Mouse (Mus musculus) CH12.LX (cell line): ENCODE results near the gene Ppp3cb. TPM values are rescaled to one million over a fixed set of nuclear protein-coding genes. Genes with fewer than 3 reads are reported as not detected.

Experiments
- DNase-seq: peaks from one replicate; pipeline ENCODE4 v3.0.0-alpha.2; 2013; ENCODE audit errors: extremely low read depth
- H3K27ac ChIP-seq: 2 replicates; pipeline ENCODE4 v1.5.1; 2012; ENCODE audit warnings: low read depth, mild to moderate bottlenecking, control low read depth, moderate library complexity; ENCODE audit not compliant: insufficient read depth
- H3K27me3 ChIP-seq: replicated peaks from 2 replicates; pipeline ENCODE3; 2012; ENCODE audit warnings: inconsistent platforms
- H3K36me3 ChIP-seq, 2 experiments: replicated peaks in 1 of 2; 2 replicates each; pipeline versions ENCODE3 to v1.6.1; 2012; ENCODE audit warnings: inconsistent platforms in 1 of 2, low read length in 1 of 2, mild to moderate bottlenecking in 1 of 2, mixed read lengths in 1 of 2, moderate library complexity in 1 of 2; ENCODE audit not compliant: control insufficient read depth in 1 of 2, insufficient read depth in 1 of 2
- H3K4me1 ChIP-seq, 2 experiments: 2 replicates each; pipeline ENCODE4 v1.6.1; 2012; ENCODE audit warnings: inconsistent platforms in 1 of 2, moderate library complexity in 1 of 2; ENCODE audit not compliant: insufficient read depth in 2 of 2, control insufficient read depth in 1 of 2
- H3K4me2 ChIP-seq: 2 replicates; pipeline ENCODE4 v1.6.1; 2012; ENCODE audit warnings: low read depth, mild to moderate bottlenecking, control low read depth; ENCODE audit not compliant: poor library complexity, insufficient read depth, severe bottlenecking
- H3K4me3 ChIP-seq, 3 experiments: fragments of 150-350 bp in 1 of 3; sonication (generic) in 1 of 3; replicated peaks in 1 of 3; 2 replicates each; pipeline versions ENCODE3 to v1.5.1; 2011 to 2012; ENCODE audit warnings: low read depth in 2 of 3, low read length in 2 of 3, mild to moderate bottlenecking in 2 of 3, moderate library complexity in 2 of 3, control low read depth in 1 of 3, improper control_type of control experiment in 1 of 3, inconsistent platforms in 1 of 3, mixed read lengths in 1 of 3; ENCODE audit not compliant: poor library complexity in 1 of 3
- H3K79me2 ChIP-seq: replicated peaks from 2 replicates; pipeline ENCODE4 v1.6.1; 2012; ENCODE audit warnings: mild to moderate bottlenecking, moderate library complexity; ENCODE audit not compliant: control insufficient read depth, poor library complexity, insufficient read depth, severe bottlenecking; ENCODE audit errors: extremely low read depth
- H3K9ac ChIP-seq: 2 replicates; pipeline ENCODE4 v1.6.1; 2012; ENCODE audit warnings: low read depth, mild to moderate bottlenecking, control low read depth, moderate library complexity; ENCODE audit not compliant: insufficient read depth
- H3K9me3 ChIP-seq: replicated peaks from 2 replicates; pipeline ENCODE3; 2012; ENCODE audit warnings: low read length, inconsistent platforms, mixed read lengths
- BHLHE40 ChIP-seq: IDR thresholded peaks from 2 replicates; pipeline ENCODE4 v1.6.1; 2011; ENCODE audit warnings: mild to moderate bottlenecking, low read depth, low read length, improper control_type of control experiment
- CHD1 ChIP-seq: IDR thresholded peaks from 2 replicates; pipeline ENCODE4 v1.6.1; 2012; ENCODE audit warnings: low read depth, low read length, improper control_type of control experiment, inconsistent platforms
- CHD2 ChIP-seq: IDR thresholded peaks from 2 replicates; pipeline ENCODE4 v1.6.1; 2011; ENCODE audit warnings: low read length, improper control_type of control experiment
- CTCF ChIP-seq, 2 experiments: IDR thresholded peaks in 1 of 2; conservative IDR thresholded peaks in 1 of 2; 2 replicates each; pipeline ENCODE4 v1.5.1; 2011 to 2012; ENCODE audit warnings: low read depth in 2 of 2, low read length in 2 of 2, improper control_type of control experiment in 1 of 2, inconsistent platforms in 1 of 2, mild to moderate bottlenecking in 1 of 2, moderate library complexity in 1 of 2
- ELF1 ChIP-seq: IDR thresholded peaks from 2 replicates; pipeline ENCODE4 v1.6.1; 2014; ENCODE audit warnings: low read depth, mild to moderate bottlenecking, inconsistent platforms, low read length, improper control_type of control experiment
- EP300 ChIP-seq: IDR thresholded peaks from 2 replicates; pipeline ENCODE4 v1.6.1; 2011; ENCODE audit warnings: low read length, improper control_type of control experiment
- HCFC1 ChIP-seq: IDR thresholded peaks from 2 replicates; pipeline ENCODE4 v1.6.1; 2012; ENCODE audit warnings: low read depth, mild to moderate bottlenecking, inconsistent platforms, low read length, improper control_type of control experiment
- IRF4 ChIP-seq: IDR thresholded peaks from 2 replicates; pipeline ENCODE4 v1.6.1; 2014; ENCODE audit warnings: low read depth, mild to moderate bottlenecking, inconsistent platforms, low read length, improper control_type of control experiment
- JUN ChIP-seq: IDR thresholded peaks from 2 replicates; pipeline ENCODE4 v1.6.1; 2011; ENCODE audit warnings: low read depth, mild to moderate bottlenecking, low read length, improper control_type of control experiment, moderate library complexity; ENCODE audit not compliant: insufficient read depth
- JUND ChIP-seq: conservative IDR thresholded peaks from 2 replicates; pipeline ENCODE4 v1.6.1; 2011; ENCODE audit warnings: low read depth, low read length, improper control_type of control experiment
- KAT2A ChIP-seq: IDR thresholded peaks from 2 replicates; pipeline ENCODE4 v1.6.1; 2012; ENCODE audit warnings: low read length, improper control_type of control experiment, inconsistent platforms; ENCODE audit not compliant: insufficient replicate concordance
- MAFK ChIP-seq: IDR thresholded peaks from 2 replicates; pipeline ENCODE4 v1.6.1; 2011; ENCODE audit warnings: low read length, improper control_type of control experiment; ENCODE audit not compliant: insufficient replicate concordance
- MAX ChIP-seq: IDR thresholded peaks from 2 replicates; pipeline ENCODE4 v1.6.1; 2011; ENCODE audit warnings: low read length, improper control_type of control experiment
- MAZ ChIP-seq: IDR thresholded peaks from 2 replicates; pipeline ENCODE4 v1.6.1; 2012; ENCODE audit warnings: low read depth, mild to moderate bottlenecking, inconsistent platforms, low read length, improper control_type of control experiment, moderate library complexity
- MEF2A ChIP-seq: IDR thresholded peaks from 2 replicates; pipeline ENCODE4 v1.6.1; 2014; ENCODE audit warnings: low read depth, mild to moderate bottlenecking, inconsistent platforms, low read length, improper control_type of control experiment, borderline replicate concordance
- MXI1 ChIP-seq: IDR thresholded peaks from 2 replicates; pipeline ENCODE4 v1.6.1; 2011; ENCODE audit warnings: mild to moderate bottlenecking, low read depth, low read length, improper control_type of control experiment
- MYC ChIP-seq: IDR thresholded peaks from 2 replicates; pipeline ENCODE4 v1.6.1; 2011; ENCODE audit warnings: low read depth, mild to moderate bottlenecking, improper control_type of control experiment, low read length
- NELFE ChIP-seq: IDR thresholded peaks from 2 replicates; pipeline ENCODE4 v1.6.1; 2011; ENCODE audit warnings: low read depth, low read length, improper control_type of control experiment
- NRF1 ChIP-seq: IDR thresholded peaks from 2 replicates; pipeline ENCODE4 v1.6.1; 2014; ENCODE audit warnings: low read depth, mild to moderate bottlenecking, inconsistent platforms, low read length, improper control_type of control experiment, moderate library complexity
- PAX5 ChIP-seq: IDR thresholded peaks from 2 replicates; pipeline ENCODE4 v1.6.1; 2012; ENCODE audit warnings: low read length, inconsistent platforms, mixed read lengths
- POLR2A ChIP-seq: IDR thresholded peaks from 2 replicates; pipeline ENCODE4 v1.6.1; 2011; ENCODE audit warnings: low read depth, mild to moderate bottlenecking, improper control_type of control experiment, low read length
- POLR2AphosphoS2 ChIP-seq: IDR thresholded peaks from 2 replicates; pipeline ENCODE4 v1.6.1; 2011; ENCODE audit warnings: low read depth, low read length, improper control_type of control experiment
- RAD21 ChIP-seq: IDR thresholded peaks from 2 replicates; pipeline ENCODE4 v1.6.1; 2011; ENCODE audit warnings: low read depth, mild to moderate bottlenecking, low read length, improper control_type of control experiment, moderate library complexity
- RCOR1 ChIP-seq: conservative IDR thresholded peaks from 2 replicates; pipeline ENCODE4 v1.6.1; 2012; ENCODE audit warnings: low read depth, mild to moderate bottlenecking, inconsistent platforms, low read length, improper control_type of control experiment
- SIN3A ChIP-seq: IDR thresholded peaks from 2 replicates; pipeline ENCODE4 v1.6.1; 2012; ENCODE audit warnings: low read length, improper control_type of control experiment, inconsistent platforms
- SMC3 ChIP-seq: IDR thresholded peaks from 2 replicates; pipeline ENCODE4 v1.6.1; 2011; ENCODE audit warnings: low read depth, low read length, improper control_type of control experiment
- TCF12 ChIP-seq: IDR thresholded peaks from 2 replicates; pipeline ENCODE4 v1.6.1; 2014; ENCODE audit warnings: low read depth, mild to moderate bottlenecking, inconsistent platforms, low read length, improper control_type of control experiment
- UBTF ChIP-seq: IDR thresholded peaks from 2 replicates; pipeline ENCODE4 v1.6.1; 2012; ENCODE audit warnings: low read depth, mild to moderate bottlenecking, inconsistent platforms, low read length, improper control_type of control experiment, moderate library complexity
- USF1 ChIP-seq: IDR thresholded peaks from 2 replicates; pipeline ENCODE4 v1.6.1; 2014; ENCODE audit warnings: low read depth, mild to moderate bottlenecking, inconsistent platforms, low read length, improper control_type of control experiment
- USF2 ChIP-seq: conservative IDR thresholded peaks from 2 replicates; pipeline ENCODE4 v1.6.1; 2011; ENCODE audit warnings: low read depth, low read length, improper control_type of control experiment
- ZC3H11A ChIP-seq: IDR thresholded peaks from 2 replicates; pipeline ENCODE4 v1.6.1; 2012; ENCODE audit warnings: low read depth, mild to moderate bottlenecking, inconsistent platforms, low read length, improper control_type of control experiment
- ZKSCAN1 ChIP-seq: IDR thresholded peaks from 2 replicates; pipeline ENCODE4 v1.6.1; 2012; ENCODE audit warnings: low read depth, inconsistent platforms, low read length, improper control_type of control experiment, borderline replicate concordance
- ZMIZ1 ChIP-seq: IDR thresholded peaks from 2 replicates; pipeline ENCODE4 v1.6.1; 2012; ENCODE audit warnings: low read depth, mild to moderate bottlenecking, inconsistent platforms, low read length, improper control_type of control experiment
- ZNF384 ChIP-seq: IDR thresholded peaks from 2 replicates; pipeline ENCODE4 v1.6.1; 2012; ENCODE audit warnings: low read depth, low read length, improper control_type of control experiment, inconsistent platforms
- dilution Hi-C: fragments of 300-500 bp; cut with MboI; formaldehyde crosslinking; loops from 2 replicates; pipeline ENCODE4 v1.14.3; 2020; ENCODE audit warnings: low sequenced_read_pairs; ENCODE audit not compliant: extremely low pct_unique_long_range_greater_than_20kb, extremely low pct_ligation_motif_present
- in situ Hi-C: fragments of 300-500 bp; cut with MboI; formaldehyde crosslinking; loops from 3 replicates; pipeline ENCODE4 v1.14.3; 2019; ENCODE audit warnings: low sequenced_read_pairs, low pct_ligation_motif_present, low pct_unique_long_range_greater_than_20kb, mixed read lengths
- polyA plus RNA-seq: library from polyadenylated mRNA; unstranded; fragments of >175 nt; gene quantifications from 2 replicates; pipeline ENCODE4 v1.2.1, GENCODE M21; 2012; ENCODE audit warnings: low read depth; ENCODE audit not compliant: insufficient read length
- total RNA-seq, 2 experiments: library from RNA; depleted of rRNA; stranded (reverse); fragments of 300-350 nt in 1 of 2; fragments of >200 nt in 1 of 2; gene quantifications; 2 replicates each; pipeline ENCODE4 v1.2.3; 2012 to 2014

Gene Ppp3cb
- total and polyA plus RNA-seq, 3 experiments, result 25.7 to 61.1 (median 50.6) TPM

GRCm38 (mm10) chr14:20479291-20480194 lies 66.8 kb downstream of the Ppp3cb start, which contains the start of gene Anxa7 (continued):
- no peak; the same call in 1 of the 2 replicates for TF ChIP-seq HCFC1
- peak; percentile 61; the same call in 1 of the 2 replicates for TF ChIP-seq POLR2AphosphoS2
- no peak for TF ChIP-seq JUND
- peak in 1 of 2 experiments; percentile 14; a peak in 1 of 4 replicates for TF ChIP-seq CTCF (conservative IDR thresholded peaks at IDR 0.05 in 1 of 2, IDR thresholded peaks at IDR 0.05 in 1 of 2; ENCODE audit: low read depth in 2 of 2, low read length in 2 of 2)
- TF ChIP-seq USF2, result no peak
- TF ChIP-seq MEF2A, result 0 out of 2 replicates have a peak, but pooled peaks have one; percentile 33
- peak; percentile 94 for TF ChIP-seq MXI1
- no peak for TF ChIP-seq UBTF

DNA sequence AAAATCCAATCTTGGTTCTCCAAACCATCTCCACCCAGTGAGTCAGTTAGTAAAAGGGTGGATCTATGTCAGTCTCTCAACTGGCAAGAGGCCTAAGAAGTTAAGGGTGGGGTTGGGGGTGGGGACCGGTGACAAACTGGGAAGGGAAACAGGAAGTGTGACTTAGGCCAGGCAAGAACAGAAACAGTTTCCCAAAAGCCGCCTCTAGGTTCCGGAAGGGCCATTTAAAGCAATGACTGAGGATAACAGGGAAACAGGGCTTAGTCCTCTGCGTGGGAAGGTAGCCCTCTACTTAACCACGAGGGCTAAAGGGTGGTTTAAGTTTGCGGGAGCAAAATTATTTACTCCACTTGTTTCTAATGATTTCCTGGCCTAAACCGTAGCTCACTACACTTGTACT lies 67.6 kb downstream of the Ppp3cb start:
- Histone ChIP-seq H3K27ac (peak overlapping the region; percentile 49), H3K4me1 (peaks cover 6 to 43% of the 10 kb centered on the region in 2 experiments; a peak in 3 of 4 replicates), H3K4me2 (peak overlapping the region; percentile 79), H3K9ac (peak overlapping the region; percentile 70), H3K79me2 (peaks cover 37% of the 10 kb centered on the region), H3K9me3 (no peaks in the 10 kb centered on the region), H3K36me3 (peaks cover 11 to 41% of the 10 kb centered on the region in 2 experiments), H3K27me3 (no peaks in the 10 kb centered on the region), H3K4me3 (peak overlapping the region; percentile 81 to 97 (median 87))
- in situ Hi-C loops (no loop called here), dilution Hi-C loops (no loop called here)
- DNase-seq, result peak; percentile 82
- TF ChIP-seq KAT2A, result 0 out of 2 replicates have a peak, but pooled peaks have one; percentile 33
- peak; percentile 64 for TF ChIP-seq HCFC1
- TF ChIP-seq BHLHE40, result peak; percentile 38; the same call in 1 of the 2 replicates
- TF ChIP-seq CHD2, result peak; percentile 69
- TF ChIP-seq USF1, result no peak
- peak; percentile 51 for TF ChIP-seq EP300
- TF ChIP-seq ZMIZ1, result no peak
- TF ChIP-seq NRF1, result no peak
- no peak for TF ChIP-seq MAFK
- no peak for TF ChIP-seq CHD1
- TF ChIP-seq JUND, result no peak
- no peak for TF ChIP-seq ZC3H11A
- TF ChIP-seq POLR2AphosphoS2, result no peak
- TF ChIP-seq POLR2A, result no peak
- TF ChIP-seq JUN, result no peak
- no peak for TF ChIP-seq TCF12
- no peak for TF ChIP-seq PAX5
- TF ChIP-seq ZKSCAN1, result no peak
- TF ChIP-seq MEF2A, result peak; percentile 72; the same call in 1 of the 2 replicates
- TF ChIP-seq ELF1, result peak; percentile 83
- no peak for TF ChIP-seq RCOR1
- no peak for TF ChIP-seq MAZ
- no peak for TF ChIP-seq MAX
- TF ChIP-seq SMC3, result no peak
- no peak for TF ChIP-seq ZNF384
- no peak for TF ChIP-seq UBTF
- TF ChIP-seq CTCF (conservative IDR thresholded peaks at IDR 0.05 in 1 of 2, IDR thresholded peaks at IDR 0.05 in 1 of 2; ENCODE audit: low read depth in 2 of 2, low read length in 2 of 2), result no peak
- no peak for TF ChIP-seq USF2
- no peak for TF ChIP-seq RAD21
- TF ChIP-seq SIN3A, result peak; percentile 89
- peak; percentile 71; the same call in 1 of the 2 replicates for TF ChIP-seq MYC
- peak; percentile 87 for TF ChIP-seq IRF4
- TF ChIP-seq NELFE, result peak; percentile 31; the same call in 1 of the 2 replicates
